Mouse (Mus musculus): ENCODE results near the gene Hist1h2ag.
A peak's percentile ranks its signal among the peaks of the same experiment; 100 is the strongest.

The Hist1h2ag gene

GRCm38 (mm10) chr13:22008707-22009106 is 34.0 kb downstream of the Hist1h2ag start:
- DNase-seq (ENCODE audit: low read depth, low spot score), result no peak

- no peak for DNase-seq (ENCODE audit: low read depth, low spot score)
These were observed 34.9 kb downstream of the Hist1h2ag start for GRCm38 (mm10) chr13:22007872-22008271.

- no peak for DNase-seq (ENCODE audit: low read depth, low spot score)
These were observed 35.6 kb downstream of the Hist1h2ag start for GRCm38 (mm10) chr13:22007121-22007510.

DNA sequence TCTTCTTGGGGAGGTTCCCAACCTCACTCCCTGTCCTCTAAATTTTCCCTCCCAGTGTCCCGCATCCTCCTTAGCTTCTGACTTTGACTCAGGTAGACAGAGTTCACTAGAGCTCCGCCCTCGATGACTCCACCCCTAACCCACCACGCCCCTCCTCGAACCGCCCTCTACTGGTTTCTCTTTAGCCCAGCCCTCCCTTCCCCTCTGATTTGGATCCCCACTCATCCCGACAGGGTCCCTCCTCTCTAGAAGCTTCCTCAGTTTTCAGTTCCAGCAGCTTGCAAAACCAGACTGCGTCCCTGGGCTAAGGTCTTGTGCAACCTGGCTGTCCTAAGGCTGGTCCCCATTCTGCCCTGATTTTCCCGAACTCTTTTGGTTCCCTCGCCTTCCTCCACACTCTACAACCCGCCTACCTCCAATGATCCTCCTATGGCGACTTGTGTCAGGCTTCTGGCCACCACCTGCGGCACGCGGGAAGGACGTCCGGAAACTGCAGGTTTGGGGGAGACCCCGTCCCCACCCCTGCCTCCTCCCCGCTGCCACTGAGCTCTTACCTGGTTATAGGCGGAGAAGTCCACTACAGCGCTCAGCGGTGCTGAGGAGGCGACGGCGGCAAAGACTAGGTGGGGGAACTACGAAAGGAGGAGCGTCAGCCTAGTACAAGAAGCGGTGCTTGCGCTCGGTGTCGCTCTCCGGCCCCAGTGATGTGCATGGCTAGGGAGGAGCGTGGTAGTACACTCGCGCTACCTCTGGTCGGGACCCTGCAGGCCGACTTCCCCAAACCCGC is 36.2 kb downstream of the Hist1h2ag start:
- DNase-seq (ENCODE audit: low read depth, low spot score), result peak; percentile 92

DNA sequence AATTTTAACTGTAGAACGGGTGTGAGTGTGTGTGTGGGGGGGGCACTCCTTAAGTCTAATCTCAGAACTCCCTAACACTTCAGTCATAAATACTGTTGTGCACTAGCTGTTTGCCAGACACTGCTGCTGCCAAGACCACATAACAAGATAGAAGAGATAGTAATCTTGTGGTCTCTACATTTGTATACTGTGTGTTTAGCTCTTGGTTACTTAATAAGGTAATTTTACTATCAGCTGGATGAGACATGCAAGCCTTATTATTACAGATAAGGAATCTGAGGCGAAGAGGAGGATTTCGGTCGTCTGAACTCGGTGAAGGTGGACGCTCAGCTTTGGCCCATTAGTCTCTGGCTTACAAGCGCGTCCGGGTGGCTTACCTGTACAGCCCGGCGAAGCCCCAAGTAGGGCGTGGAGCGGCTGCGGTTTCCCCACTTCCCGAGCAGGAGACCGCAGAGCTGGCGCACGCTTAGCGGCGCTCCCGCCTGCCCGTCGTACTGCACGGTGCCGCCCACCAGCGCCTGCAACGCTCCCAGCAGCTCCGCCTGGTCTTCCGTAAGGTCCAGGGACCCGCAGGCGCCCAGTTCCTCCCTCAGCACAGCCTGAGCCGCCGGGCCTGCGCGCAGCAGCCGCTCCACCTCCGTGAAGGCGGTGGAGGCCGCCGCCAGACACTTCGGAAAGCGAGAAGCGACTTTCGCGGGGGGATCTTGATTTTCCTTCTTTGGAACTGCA is 37.0 kb downstream of the Hist1h2ag start:
- peak; percentile 88 for DNase-seq (ENCODE audit: low read depth, low spot score)

- no peak for DNase-seq (ENCODE audit: low read depth, low spot score)
These were observed 40.9 kb downstream of the Hist1h2ag start for GRCm38 (mm10) chr13:22001823-22002222.

- DNase-seq (ENCODE audit: low read depth, low spot score), result no peak
These were observed 41.4 kb downstream of the Hist1h2ag start for GRCm38 (mm10) chr13:22001346-22001745.

DNA sequence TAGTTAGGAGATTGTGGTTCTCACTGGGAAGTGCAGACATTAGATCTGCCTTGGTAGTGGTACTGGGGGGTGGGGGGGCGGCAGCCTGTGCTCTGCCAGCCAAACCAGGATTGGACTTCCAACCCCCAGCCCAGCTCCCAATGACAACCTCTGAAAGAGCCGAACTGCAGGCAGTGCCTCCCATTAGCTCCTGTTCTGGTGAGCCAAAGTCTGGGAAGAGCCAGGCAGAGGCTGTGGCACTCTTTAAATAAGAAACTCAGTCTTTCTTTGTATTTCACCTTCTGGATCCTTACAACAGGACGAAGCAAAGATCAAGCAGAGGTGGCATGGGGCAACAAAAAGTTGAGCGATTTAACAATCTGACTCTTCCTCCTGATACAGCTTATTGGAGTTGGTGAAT is 43.6 kb downstream of the Hist1h2ag start:
- DNase-seq (ENCODE audit: low read depth, low spot score), result no peak

DNA sequence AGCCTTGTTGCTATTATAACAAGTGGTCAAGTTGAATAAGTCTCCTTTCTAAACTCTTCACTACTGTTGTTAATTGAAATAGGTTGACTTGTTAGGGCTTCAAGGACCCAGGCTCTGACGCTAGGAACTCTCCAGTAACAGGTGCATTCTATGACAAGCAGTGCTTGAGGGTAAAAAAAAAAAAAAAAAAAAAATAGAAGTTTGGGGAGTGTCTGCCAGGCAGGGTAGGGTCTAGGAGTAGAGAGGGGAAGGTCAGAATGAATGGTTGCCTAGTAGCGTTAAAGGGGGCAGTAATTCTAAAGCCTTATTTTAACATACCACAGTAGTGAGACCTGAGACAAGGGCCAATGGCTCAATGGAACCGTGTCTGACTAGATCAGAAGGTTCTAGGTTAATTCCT is 44.3 kb downstream of the Hist1h2ag start:
- DNase-seq (ENCODE audit: low read depth, low spot score), result no peak

- no peak for DNase-seq (ENCODE audit: low read depth, low spot score)
These were observed 44.9 kb downstream of the Hist1h2ag start for GRCm38 (mm10) chr13:21997821-21998220.

DNA sequence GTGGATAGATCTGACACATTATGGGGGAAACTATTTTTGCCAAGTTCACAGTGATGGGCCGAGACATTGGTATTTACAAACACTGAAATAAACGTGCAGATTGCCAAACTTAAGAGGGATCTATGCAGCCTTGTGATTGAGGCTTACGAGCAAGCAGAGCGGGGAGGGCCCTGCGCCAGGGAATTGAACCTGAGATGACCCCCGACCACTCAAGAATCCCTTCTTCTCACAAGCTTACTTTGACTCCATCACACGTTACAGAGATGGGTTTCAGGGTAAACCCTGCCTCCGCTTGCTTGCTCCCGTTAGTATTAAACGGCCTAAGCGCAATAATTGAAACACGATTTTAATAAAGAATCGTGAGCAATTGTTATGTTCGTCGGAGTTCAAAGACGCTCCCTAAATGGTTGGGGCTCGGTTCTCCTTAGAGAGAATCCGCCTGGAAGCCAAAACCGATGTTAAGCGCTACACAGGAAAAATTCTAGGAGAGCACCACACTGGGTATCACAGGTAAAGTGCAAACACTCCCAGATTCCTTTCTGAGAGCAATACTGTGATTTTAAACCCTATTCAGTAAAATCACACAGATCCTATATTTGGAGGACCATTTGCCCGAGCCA is 45.4 kb downstream of the Hist1h2ag start:
- no peak for DNase-seq (ENCODE audit: low read depth, low spot score)

DNA sequence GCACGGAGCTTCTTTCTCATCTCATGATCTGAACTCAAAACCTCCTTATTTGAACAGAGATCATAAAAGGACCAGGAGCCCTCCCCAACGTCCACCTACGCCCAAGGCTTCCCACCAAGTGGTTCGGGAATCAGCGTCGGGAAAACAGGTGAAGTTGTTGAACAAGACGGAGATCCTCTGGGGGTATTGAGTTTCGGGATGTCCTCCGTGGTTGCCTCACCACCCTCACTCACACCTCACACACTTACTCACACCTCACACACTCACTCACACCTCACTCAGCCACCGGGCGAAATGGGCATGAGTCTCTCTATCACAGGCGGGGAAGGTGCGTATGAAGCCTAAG is 45.9 kb downstream of the Hist1h2ag start:
- DNase-seq (ENCODE audit: low read depth, low spot score), result no peak

GRCm38 (mm10) chr13:21996101-21996839 is 46.5 kb downstream of the Hist1h2ag start:
- DNase-seq (ENCODE audit: low read depth, low spot score), result peak; percentile 79

DNA sequence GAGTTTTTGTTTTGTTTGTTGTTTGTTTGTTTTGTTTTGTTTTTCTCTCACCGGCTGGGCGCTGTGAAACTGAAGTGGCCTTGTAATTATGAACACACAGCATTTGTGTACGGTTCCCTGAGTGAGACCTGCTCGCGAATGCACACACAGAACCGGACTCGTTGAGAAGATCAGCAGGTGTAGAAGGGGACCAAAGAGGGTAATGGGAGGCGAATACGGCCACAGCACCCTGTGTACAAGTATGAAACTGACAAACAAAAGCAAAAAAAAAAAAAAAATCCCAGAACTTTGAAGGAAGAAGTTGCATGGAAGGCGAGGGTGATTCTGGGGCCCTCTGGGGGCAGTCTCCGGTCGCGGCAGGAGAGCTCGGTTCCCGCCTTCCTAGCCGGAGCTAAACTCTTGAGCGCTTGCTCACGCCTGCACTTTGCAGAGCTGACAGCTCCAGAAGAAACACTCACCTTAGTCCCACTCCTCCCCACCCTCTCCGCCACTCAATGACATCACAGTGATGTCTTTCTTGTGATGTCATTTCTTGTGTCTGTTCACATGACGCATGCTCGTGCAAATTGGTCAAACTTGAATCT is 47.3 kb downstream of the Hist1h2ag start:
- DNase-seq (ENCODE audit: low read depth, low spot score), result peak; percentile 86

GRCm38 (mm10) chr13:21994896-21995295 is 47.8 kb downstream of the Hist1h2ag start:
- no peak for DNase-seq (ENCODE audit: low read depth, low spot score)

GRCm38 (mm10) chr13:21993957-21994738 is 48.6 kb downstream of the Hist1h2ag start:
- DNase-seq (ENCODE audit: low read depth, low spot score), result peak; percentile 72

DNA sequence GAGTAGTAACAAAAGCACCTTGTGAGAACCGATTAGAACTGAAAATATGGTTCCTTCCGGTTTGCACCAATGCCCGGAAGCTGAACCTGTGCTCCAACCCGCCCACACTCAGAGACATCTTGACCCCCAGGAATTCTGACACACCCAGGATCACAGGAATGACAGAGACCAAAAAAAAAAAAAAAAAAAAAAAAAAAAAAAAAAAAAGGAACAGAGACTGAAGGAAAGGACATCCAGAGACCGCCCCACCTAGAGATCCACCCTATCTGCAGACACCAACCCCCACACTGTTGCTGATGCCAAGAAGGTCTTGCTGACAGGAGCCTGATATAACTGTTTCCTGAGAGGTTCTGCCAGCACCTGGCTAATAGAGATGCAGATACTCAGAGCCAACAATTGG is 50.2 kb downstream of the Hist1h2ag start:
- DNase-seq (ENCODE audit: low read depth, low spot score), result no peak

Measured in A20 (cell line).